Mouse (Mus musculus) olfactory bulb, adult 2 months (tissue): ENCODE results near the gene Gng12. TPM values are rescaled to one million over a fixed set of nuclear protein-coding genes. Genes with fewer than 3 reads are reported as not detected.

Source experiments
- H3K27ac ChIP-seq: fragments of 200-500 bp; 2 replicates; pipeline ENCODE4 v1.5.1; 2012; ENCODE audit warnings: low read depth, low read length; ENCODE audit not compliant: insufficient read depth
- H3K4me1 ChIP-seq: fragments of 200-500 bp; 2 replicates; pipeline ENCODE4 v1.6.1; 2012; ENCODE audit warnings: low read length; ENCODE audit not compliant: control insufficient read depth, insufficient read depth
- H3K4me3 ChIP-seq: fragments of 200-500 bp; 2 replicates; pipeline ENCODE4 v1.5.1; 2012; ENCODE audit warnings: mild to moderate bottlenecking, low read depth, low read length, moderate library complexity; ENCODE audit not compliant: insufficient read depth
- CTCF ChIP-seq: fragments of 200-500 bp; IDR thresholded peaks from 2 replicates; pipeline ENCODE4 v1.5.1; 2012; ENCODE audit warnings: low read depth, mild to moderate bottlenecking, low read length, moderate library complexity; ENCODE audit not compliant: insufficient read depth
- POLR2A ChIP-seq: fragments of 200-500 bp; IDR thresholded peaks from 2 replicates; pipeline ENCODE4 v1.6.1; 2012; ENCODE audit warnings: mild to moderate bottlenecking, low read depth, low read length, moderate library complexity; ENCODE audit not compliant: insufficient read depth
- WGBS: fragments of 180-500 bp; shearing (Covaris S2); methylation state at CpG from one replicate; pipeline ENCODE4 v1.1.7; 2018; 5-methylcytosine and 5-hydroxymethylcytosine counted together
- polyA plus RNA-seq: library from polyadenylated mRNA; stranded (reverse); fragments of >200 nt; gene quantifications from 2 replicates; pipeline ENCODE4 v1.2.4, GENCODE M21; 2012; ENCODE audit warnings: low replicate concordance; ENCODE audit not compliant: missing spikeins, insufficient read depth, insufficient read length

The Gng12 gene
- polyA plus RNA-seq, 1 experiment: not detected

GRCm38 (mm10) chr6:66910493-66911435 is 14.6 kb downstream of the Gng12 start:
- no peak for TF ChIP-seq CTCF
- no peak for TF ChIP-seq POLR2A
- no peak overlapping the region for H3K4me3 ChIP-seq
- no peak overlapping the region for H3K27ac ChIP-seq
- WGBS: 72% methylated on average over 11 of the region's 11 CpGs
- no peaks in the 10 kb centered on the region for H3K4me1 ChIP-seq

GRCm38 (mm10) chr6:66913355-66913754 is 17.2 kb downstream of the Gng12 start:
- Histone ChIP-seq H3K27ac (no peak overlapping the region), H3K4me3 (no peak overlapping the region), H3K4me1 (no peaks in the 10 kb centered on the region)
- 86% methylated on average over 1 of the region's 1 CpGs for WGBS
- no peak for TF ChIP-seq CTCF
- TF ChIP-seq POLR2A: no peak

GRCm38 (mm10) chr6:66915592-66915991 is 19.4 kb downstream of the Gng12 start:
- Histone ChIP-seq H3K4me3 (no peak overlapping the region), H3K27ac (no peak overlapping the region), H3K4me1 (no peaks in the 10 kb centered on the region)
- TF ChIP-seq CTCF: no peak
- no peak for TF ChIP-seq POLR2A
- WGBS: 96% methylated on average over 2 of the region's 2 CpGs

- H3K27ac ChIP-seq: no peak overlapping the region
- no peak for TF ChIP-seq POLR2A
- no peak for TF ChIP-seq CTCF
- H3K4me1 ChIP-seq: no peaks in the 10 kb centered on the region
- 92% methylated on average over 7 of the region's 7 CpGs for WGBS
- no peak overlapping the region for H3K4me3 ChIP-seq
Measured at GRCm38 (mm10) chr6:66917032-66917431, 20.8 kb downstream of the Gng12 start.

- no peak for TF ChIP-seq CTCF
- no peak for TF ChIP-seq POLR2A
- Histone ChIP-seq H3K4me3 (no peak overlapping the region), H3K4me1 (no peaks in the 10 kb centered on the region), H3K27ac (no peak overlapping the region)
- 93% methylated on average over 4 of the region's 4 CpGs for WGBS
Measured at GRCm38 (mm10) chr6:66920786-66921185, 24.6 kb downstream of the Gng12 start.

- TF ChIP-seq POLR2A (no peak), CTCF (no peak)
- H3K27ac ChIP-seq: no peak overlapping the region
- WGBS: 94% methylated on average over 4 of the region's 4 CpGs
- no peaks in the 10 kb centered on the region for H3K4me1 ChIP-seq
- no peak overlapping the region for H3K4me3 ChIP-seq
Measured at GRCm38 (mm10) chr6:66921755-66922154, 25.6 kb downstream of the Gng12 start.

- WGBS: 86% methylated on average over 7 of the region's 7 CpGs
- no peak overlapping the region for H3K27ac ChIP-seq
- H3K4me3 ChIP-seq: no peak overlapping the region
- no peaks in the 10 kb centered on the region for H3K4me1 ChIP-seq
- no peak for TF ChIP-seq POLR2A
- TF ChIP-seq CTCF: no peak
Measured at GRCm38 (mm10) chr6:66922501-66922900, 26.3 kb downstream of the Gng12 start.

- 82% methylated on average over 4 of the region's 4 CpGs for WGBS
Measured at GRCm38 (mm10) chr6:66923851-66924250, 27.7 kb downstream of the Gng12 start.

GRCm38 (mm10) chr6:66924315-66924965 is 28.2 kb downstream of the Gng12 start:
- no peak overlapping the region for H3K27ac ChIP-seq
- 83% methylated on average over 7 of the region's 7 CpGs for WGBS
- H3K4me3 ChIP-seq: no peak overlapping the region
- no peaks in the 10 kb centered on the region for H3K4me1 ChIP-seq
- TF ChIP-seq CTCF: no peak
- TF ChIP-seq POLR2A: no peak

More at GRCm38 (mm10) chr6:66923851-66924250, 27.7 kb downstream of the Gng12 start:
- H3K27ac ChIP-seq: no peak overlapping the region
- H3K4me3 ChIP-seq: no peak overlapping the region
- H3K4me1 ChIP-seq: no peaks in the 10 kb centered on the region
- no peak for TF ChIP-seq POLR2A
- no peak for TF ChIP-seq CTCF
